Mouse (Mus musculus) gastrocnemius, adult 18-20 months (tissue): ENCODE measurements at regions not wholly inside any gene's neighbourhood (a gene's known extent, or its start where the extent isn't known, plus 50 kb on each side); places are given as distances from the start of the nearest gene placed in this dataset.

Experiments used
- DNase-seq: peaks from one replicate; pipeline ENCODE4 v3.0.0; 2021; ENCODE audit warnings: low spot score

DNA sequence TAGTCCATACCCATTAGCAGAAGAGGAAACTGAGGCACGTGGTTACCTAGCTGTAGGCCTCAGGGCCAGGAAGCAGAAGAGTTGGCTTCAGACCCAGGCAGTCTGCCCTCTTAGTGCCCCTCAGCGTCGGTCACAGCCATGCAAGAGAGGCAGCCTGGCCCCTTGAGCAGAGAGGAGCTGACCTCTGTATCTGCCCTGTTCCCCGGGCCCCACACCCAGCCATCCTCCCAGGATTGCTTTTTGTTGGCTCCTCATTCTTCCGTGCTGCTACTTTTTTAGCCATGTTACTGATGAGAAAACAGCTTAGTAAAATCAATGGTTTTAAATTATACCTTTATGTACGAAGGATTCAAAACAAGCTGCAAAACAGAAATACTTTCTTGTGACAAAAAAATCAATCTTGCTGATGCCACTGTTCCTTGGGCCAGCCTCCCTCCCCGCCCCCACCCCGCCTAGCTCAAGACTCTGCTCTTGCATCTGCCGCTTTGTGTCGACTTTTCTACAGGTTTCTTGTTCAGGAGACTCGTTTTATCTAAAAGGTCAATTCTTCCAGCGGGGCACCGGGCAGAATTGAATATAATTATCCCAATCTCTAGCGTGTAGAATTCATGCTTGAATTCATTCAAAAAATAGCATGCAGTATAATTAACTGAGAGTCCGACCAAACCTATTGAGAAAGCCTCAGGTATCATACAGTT is 70.8 kb downstream of the Sall1 start:
- no peak for DNase-seq

DNA sequence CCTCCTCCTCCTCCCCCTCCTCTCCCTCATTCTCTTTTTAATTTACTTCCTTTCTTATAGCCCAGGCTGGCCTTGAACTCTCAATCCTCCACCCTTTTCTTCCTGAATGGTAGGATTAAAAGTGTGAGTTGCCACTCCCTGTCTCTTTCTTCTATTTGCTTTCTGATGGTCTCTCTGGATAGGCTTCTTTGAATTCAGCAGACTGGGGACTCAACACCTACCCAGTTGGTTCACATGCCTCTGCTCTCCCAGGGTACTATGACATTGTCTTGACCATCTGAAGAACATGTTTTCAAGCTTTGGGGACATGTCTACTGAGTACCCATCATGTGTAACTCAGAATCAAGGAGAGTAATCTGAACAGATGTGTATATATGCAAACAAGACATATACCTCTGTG is 85.1 kb downstream of the Sall1 start:
- DNase-seq = no peak

DNA sequence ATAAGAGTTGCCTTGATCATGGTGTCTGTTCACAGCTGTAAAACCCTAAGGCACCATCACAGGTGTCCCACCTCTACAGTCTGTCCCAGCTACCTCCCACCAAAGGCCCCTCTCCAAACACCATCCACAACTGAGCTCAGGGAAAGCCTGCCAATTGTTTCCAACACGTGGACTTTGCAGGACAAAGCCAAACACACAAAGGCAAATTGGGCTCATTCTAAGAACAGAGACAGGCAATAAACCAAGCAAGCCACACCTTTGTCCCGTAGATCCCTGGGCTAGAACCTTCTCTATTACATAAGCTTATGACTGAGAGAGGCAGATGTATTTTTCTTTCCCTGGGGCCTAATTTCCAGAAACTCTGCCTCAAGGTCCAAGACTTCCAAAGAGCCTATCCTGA is 90.8 kb downstream of the Sall1 start:
- DNase-seq = no peak

DNA sequence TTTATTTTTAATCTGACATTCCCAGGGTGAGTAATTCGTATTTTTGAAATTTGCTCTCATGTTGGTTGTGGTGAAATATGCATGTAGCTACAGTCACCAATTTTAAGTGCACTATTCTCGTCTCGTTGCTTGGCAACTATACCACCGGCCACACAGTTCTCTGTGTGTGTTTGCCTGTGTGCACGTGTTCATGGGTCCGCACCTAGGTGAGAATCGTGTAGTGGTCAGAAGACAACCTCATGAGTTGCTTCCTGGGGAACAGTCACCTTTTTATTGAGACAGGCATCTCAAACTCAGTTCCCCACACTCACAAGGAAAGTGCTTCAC is 92.2 kb downstream of the Sall1 start:
- no peak for DNase-seq

DNA sequence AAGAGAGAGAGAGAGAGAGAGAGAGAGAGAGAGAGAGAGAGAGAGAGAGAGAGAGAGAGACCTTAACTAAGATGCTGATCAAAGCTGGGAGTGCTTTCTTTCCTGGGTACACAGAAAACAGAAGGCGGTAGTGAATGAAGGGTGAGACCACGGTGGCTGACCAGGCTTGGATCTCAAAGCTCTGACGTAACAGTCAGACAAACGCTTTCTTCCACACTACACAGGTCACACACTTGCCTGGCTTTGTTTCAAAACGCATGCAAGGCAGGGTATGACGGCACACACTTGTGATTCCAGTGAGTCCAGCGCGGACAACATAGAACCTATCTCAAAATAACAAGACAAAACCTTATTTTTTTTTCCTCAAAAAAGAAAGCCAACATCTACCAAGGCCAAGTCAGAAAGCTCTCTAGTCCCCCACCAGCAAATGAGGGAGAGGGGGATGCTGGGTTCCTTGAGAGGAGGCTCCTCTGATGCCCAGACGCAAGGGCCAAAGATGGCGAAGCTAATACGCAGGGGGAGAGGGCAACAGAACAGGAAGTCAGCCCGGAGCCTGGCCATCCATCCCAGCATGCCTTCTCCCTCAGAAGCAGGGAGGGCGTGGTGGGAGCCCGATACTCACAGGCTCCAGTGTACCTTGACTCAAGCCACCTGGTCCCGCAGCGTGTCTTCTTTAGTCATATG is 92.7 kb downstream of the Sall1 start:
- DNase-seq = no peak

DNA sequence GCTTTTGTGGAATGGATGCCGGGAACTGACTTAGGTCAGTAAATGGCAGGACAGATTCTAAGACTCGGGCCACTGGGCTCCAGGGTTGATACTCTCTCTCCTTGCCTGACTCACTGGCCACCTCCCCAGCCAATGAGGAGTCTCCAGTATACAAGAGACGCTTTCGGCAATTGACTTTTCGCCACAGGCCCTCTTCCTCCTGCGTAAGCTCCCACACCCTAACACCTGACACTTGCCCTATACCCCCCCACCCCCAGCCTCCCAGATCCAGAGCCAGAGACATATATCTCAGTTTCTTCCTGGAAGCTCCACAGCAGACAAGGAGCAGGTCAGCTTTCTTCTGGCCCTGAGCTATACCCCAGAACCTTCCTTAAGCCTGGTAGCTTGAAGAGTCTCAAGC is 94.0 kb downstream of the Sall1 start:
- DNase-seq = no peak

DNA sequence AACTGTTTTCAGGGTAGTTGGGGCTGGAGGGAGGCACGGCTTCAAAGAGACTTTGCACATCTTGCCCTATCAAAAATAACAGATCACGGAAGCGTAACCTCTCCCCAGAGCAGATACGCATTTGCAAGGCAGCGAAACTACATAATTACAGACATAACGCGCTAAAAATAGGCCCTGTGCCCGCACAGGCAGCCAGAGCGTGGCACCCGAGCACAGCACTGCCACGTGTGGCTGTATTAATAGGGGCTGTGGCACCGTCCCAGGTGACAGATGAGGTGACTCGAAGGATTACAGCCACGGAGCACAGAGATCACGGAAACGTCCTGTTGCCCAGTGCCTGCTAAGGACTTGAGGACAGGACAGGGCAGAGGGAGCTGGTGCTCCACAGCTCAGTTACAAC is 95.0 kb downstream of the Sall1 start:
- peak; percentile 22 for DNase-seq

DNA sequence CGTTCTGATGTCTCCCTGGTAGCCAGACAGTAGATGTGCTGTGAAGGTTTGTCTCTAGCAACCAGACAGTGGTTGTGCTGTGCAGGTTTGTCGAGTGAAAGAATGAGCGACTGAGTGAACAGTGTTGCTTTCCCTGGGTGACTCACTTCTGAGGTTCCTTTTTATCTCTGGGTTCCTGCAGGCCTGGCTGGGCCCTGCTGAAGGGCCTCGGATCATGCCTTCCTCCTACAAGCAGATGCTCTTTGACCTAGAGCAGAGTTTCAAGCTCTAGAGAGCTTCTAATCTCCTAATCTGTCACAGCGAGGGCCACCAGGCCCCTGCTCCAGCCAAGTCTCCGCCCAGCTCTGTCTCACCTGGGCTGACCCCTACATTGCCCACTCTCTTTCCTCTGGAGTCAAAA is 95.6 kb downstream of the Sall1 start:
- no peak for DNase-seq

DNA sequence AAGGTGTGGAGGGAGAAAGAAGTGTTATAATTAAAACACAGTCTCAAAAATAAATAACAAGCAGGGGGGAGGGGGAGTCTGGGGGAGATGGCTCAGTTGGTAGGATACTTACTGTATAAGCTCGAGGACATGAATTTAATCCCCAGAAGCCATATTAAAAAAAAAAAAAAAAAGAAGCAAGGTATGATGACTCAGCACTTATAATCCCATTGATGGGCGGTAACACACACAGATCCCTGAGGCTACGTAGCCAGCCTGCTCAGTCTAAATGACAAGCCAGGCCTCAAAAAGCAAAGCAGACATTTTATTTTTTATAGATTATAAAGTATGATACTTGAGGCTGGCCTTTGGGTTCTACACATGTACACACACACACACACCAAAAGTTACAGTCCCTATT is 96.6 kb downstream of the Sall1 start:
- DNase-seq = no peak

DNA sequence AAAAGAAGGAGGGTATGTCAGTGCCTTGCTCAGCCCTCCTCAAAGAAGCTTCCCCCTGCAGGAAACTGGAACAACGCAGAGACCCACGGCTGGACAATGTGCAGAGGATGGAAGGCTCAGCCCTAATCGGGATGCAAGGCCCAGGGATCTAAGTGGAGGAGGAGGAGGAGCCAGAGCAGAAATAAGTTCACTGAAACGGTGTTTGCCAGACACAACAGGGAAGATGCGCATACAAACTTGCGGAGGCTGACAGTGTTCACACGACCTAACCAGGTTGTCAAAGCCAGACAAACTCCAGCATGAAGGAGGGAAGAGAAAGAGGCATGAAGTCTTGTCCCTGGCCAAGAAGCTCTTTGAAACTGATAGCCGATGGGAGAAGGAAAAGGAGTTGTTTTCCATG is 98.3 kb downstream of the Sall1 start:
- no peak for DNase-seq

DNA sequence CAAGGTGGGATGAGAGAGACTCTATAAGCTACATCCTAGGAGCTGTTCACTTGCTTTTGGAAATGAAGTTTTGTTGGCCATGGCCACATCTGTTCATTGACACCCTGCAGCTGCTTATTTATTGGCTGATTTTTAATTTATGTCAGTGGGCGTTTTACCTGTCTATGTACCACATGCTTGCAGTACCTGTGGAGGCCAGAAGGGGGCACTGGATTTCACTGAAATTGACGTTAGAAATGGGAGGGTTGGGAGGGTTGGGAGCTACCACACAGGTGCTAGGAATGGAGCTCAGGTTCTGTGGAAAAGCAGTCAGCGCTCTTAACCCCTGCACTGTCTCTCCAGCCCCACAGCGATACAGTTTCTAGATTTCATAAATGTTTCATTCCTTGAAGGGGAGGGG is 99.9 kb downstream of the Sall1 start:
- DNase-seq = no peak

DNA sequence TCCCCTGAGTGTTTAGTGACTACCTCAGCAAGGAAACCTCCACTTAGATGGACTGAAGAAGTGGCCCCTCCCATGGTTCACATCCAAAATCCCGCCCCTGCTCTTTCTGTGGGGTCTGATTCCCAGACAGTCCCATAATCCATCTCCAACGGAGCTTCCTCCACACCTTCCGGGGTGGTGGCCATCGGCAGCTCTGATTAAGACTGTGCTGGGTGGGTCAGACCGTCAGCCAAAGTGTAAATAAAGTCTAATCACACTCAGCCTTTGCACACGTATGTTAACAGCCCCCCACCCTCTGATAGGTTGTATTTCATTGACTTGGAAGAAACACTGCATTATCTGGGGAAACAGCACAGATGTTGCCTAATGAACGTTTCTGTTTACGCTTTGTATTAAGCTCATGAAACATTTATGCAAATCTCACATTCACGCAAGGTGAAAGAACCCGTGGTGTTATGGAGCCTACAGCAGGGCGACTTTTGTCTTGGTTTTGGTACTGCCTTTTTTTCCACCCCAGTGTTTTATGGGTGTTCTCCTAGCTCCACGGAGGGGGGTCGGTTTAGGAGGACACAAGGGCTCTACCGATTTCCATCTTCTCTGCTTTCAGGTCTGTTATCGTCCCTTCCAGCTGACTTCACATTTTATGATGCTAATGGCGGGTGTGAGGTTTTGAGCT is 104.8 kb downstream of the Sall1 start:
- DNase-seq = no peak

DNA sequence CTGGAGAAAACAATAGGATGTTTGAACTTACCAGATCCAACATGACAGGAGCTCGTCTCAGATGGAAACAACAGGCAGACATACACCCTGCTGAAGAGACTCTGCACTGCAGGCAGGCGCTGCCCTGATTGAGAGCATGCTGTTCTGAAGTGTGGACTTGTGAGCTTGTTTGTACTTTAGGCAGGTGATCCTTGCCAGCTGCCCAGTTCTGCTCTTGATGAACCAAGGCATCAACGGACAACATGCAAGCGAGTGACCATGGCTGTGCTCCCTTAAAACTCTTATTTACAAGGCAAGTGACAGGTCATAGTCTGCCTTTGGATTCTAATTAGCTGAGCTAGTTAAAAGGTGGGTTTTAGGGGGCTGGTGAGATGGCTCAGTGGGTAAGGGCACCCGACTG is 109.3 kb downstream of the Sall1 start:
- no peak for DNase-seq

DNA sequence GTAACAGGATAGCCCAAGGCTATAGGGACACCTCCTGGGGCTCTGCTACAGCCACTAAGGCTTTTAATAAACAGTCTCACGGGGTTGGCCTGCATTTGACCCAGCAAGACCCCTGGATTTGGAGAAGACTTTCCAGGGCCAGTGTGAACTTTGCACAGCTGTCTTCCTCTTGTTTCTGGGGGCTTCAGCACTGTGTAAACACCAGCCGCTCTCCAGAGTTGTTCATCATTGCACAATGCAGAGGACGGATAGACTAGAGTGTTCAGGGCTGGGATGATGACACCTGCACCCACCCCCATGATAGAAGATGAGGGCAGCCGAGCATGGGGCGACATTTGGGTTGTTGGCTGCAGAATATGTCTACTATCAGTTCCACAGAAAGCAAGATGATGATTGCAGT is 112.9 kb downstream of the Sall1 start:
- DNase-seq = no peak

DNA sequence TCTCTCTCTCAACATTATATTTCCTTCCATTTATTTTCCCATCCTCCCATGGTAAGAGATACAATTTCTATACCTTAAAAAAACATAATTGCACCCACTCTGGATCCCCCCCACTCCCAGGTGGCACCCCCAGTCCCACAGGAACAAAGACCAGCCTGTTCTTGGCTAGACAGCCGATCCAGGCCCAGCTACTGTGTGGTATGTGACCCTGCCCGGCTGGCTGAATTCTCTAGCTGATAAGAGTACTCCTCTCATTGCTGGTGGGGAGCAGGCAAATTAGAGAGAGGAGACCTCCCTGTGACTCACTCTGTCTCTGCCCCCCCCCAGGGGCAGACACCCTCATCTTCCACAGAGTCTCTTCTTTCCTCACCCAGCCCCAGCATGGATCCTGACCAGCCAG is 113.6 kb downstream of the Sall1 start:
- DNase-seq = no peak

DNA sequence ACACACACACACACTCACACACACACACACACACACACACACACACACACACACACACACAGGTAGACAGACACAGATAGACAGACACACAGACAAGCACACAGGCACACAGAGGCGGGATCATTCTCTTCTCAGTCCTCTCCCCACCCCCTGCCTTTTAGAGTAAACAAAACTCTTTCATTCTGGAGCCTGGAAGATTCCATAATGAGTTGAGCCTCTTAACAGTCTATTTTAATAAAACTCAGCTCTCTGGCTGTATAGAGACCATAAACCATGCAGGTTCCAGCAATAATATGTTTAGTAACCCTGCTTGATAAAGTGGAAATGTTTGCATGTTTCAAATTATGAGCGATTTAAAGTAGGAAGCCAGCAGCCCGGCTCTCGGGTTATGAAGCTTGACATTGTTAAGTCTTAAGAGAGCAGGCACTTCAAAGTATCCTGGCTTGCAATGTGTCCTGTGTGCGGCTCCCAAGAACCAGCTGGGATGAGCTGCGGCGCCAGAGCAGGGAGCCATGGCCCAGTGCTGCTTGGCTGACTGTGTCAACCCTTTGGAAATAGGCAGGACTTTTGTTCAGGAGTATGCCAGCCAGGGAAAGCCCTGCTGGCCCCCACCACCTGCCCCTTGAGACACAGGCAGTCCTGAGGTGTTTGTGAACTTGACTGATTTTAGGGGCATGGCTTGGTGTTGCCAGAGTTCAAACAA is 115.1 kb downstream of the Sall1 start:
- DNase-seq = no peak

DNA sequence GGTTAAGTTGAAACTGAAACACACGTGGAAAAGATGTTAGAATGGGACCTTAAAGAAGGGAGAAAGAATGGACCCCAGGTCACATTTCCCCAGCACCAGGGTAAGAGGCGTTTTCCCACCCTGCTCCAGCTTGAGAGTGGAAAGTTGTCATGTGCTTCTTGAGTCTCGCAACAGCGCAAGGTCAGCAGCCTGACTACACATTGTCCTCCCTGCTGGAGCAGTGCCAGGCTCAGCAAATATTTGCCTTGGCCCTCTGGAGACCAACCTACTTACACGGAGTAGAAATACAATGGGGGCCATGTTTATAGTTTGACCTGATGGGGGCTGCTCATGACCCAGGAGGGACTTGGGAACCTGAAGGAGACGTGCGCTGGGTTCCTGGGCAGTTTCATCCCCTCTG is 121.1 kb downstream of the Sall1 start:
- DNase-seq = no peak

DNA sequence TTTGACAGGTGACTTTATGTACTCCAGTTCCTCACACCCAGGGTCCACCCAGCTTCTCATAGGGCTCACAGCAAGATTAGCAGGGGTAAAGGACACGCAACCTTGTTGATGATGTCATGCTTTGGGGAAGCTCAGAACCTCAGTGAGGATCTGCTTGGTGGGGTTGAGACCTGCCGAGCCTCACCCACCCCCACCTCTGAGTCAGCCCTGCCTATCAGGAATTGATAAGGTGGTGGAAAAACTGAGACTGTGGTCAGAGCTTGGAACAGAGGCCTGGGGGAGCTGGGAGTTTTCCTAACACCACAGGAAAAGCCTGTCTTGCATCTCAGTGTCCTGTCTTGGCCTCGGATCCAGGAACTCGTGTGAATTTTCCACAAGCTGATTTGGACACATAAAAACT is 122.0 kb downstream of the Sall1 start:
- no peak for DNase-seq

DNA sequence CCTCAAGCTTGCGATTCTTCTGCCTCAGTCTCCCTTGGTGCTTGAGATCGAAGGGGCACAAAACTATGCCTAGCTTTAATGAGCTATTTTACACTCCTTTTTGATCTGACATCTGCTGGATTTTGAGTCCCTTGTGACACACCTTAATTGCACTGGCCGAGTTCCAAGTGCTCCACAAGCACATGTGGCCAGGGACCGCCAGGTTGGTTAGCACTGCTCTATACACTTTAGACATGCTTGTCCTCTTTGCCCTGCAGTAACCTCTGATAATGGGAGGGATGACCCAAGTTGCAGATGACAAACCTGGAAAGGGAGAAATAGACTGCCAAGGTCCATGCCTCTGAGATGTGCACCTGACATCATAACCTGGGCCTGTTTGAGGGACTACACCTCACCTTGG is 124.7 kb downstream of the Sall1 start:
- no peak for DNase-seq

DNA sequence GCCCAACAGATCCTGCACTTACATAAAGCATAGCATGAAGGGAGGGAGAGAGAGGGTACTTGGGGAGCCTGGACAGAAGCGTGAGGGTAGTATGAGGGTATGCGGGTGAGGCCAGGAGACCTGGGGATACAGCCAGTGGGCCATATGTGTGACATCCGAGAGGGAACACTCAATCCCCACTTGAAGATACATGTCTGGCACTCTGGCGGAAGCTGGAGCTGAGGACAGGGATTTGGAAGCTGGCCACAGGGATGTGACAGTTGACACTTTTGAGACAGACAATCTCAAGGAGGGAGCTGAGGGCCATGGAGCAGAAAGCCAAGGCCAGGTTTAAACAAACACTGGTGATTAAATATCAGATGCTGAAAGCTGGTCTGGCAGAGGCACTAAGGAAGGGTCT is 127.9 kb downstream of the Sall1 start:
- DNase-seq = peak; percentile 1

DNA sequence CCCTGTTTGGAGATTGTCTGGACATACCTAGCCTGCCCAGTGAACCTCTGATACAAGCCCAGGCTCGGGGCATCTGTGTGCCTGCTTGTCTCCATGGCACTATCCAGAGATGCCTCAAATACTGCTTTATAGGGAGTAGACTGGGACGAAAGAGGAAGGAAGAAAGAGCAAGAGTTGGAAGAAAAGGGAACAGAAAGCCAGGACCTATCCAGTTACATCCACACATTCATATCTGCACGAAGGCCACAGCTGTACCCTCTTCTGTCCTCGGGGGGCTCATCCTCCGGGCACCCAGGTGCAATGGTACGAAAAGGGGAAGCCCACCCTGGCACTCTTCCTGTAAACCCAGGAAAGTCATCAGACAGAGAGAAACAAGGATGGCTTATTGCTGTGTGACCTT is 129.3 kb downstream of the Sall1 start:
- no peak for DNase-seq

DNA sequence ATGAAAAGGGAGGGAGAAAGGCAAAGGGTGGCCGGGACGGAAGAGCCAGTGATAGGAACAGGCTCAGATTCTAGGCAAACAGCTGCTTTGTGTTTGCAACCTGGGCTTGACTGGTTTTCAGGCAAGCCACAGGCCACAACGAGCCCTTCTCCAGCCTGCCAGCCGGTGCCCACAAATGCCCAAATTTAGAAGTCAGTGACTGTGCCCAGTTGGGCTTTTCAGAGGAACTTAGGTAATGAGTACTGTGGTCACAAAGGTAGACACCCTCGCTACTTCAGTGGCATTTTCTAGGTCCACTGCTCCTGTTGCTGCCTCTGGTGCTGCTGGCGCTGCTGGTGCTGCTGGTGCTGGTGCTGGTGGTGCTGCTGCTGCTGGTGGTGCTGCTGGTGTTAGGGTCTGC is 129.8 kb downstream of the Sall1 start:
- no peak for DNase-seq

DNA sequence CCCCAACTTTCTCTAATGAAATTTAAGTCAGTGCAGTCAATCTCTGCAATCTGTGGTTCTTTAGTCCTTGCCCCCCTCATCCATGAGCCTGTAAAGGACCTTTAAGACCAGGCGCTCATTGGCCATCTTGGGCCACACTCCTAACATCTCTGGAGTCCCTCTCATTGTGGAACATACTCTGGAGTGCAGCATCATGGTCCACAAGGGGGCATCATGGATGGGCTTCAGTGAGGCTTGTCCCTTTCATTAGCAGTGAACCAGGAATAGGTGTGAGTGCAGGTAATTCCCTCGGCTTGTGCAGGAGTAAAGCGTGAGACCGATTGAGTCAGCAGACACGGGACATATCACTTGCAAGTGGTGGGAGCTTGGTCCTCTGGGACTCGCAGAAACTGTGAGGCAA is 137.7 kb downstream of the Sall1 start:
- no peak for DNase-seq
